Mouse (Mus musculus) kidney, adult 2 months (tissue): ENCODE results near the gene Smdt1. TPM values are rescaled to one million over a fixed set of nuclear protein-coding genes. Genes with fewer than 3 reads are reported as not detected.

Experiments used
- polyA plus RNA-seq: library from polyadenylated mRNA; depleted of rRNA; stranded (reverse); fragments of >200 nt; gene quantifications from 2 replicates; pipeline ENCODE4 v1.2.3, GENCODE M21; 2012; rRNA removed

The Smdt1 gene
- polyA plus RNA-seq, 1 experiment = 376 TPM

Other genes with a start within 250 kb of the Smdt1 start
- 6.9 and 7.5 TPM in 2 replicates for gene Ccdc134, start 211.0 kb upstream of the Smdt1 start, polyA plus RNA-seq
- gene Srebf2, start 191.8 kb upstream of the Smdt1 start, polyA plus RNA-seq = 102 and 118 TPM in 2 replicates
- 0.08 and 0.09 TPM in 2 replicates for gene Shisa8, start 126.1 kb upstream of the Smdt1 start, polyA plus RNA-seq
- gene Tnfrsf13c, start 114.6 kb upstream of the Smdt1 start, polyA plus RNA-seq = 0.24 and 3.5 TPM in 2 replicates
- 2.2 and 2.3 TPM in 2 replicates for gene Cenpm, start 94.2 kb upstream of the Smdt1 start, polyA plus RNA-seq
- gene 1500009C09Rik, start 86.6 kb upstream of the Smdt1 start, polyA plus RNA-seq = 0.20 TPM in 1 of 2 replicates, not detected in the other
- 0.47 and 0.90 TPM in 2 replicates for gene Sept3, start 64.1 kb upstream of the Smdt1 start, polyA plus RNA-seq
- 0.08 TPM in 1 of 2 replicates, not detected in the other for gene Wbp2nl, start 40.0 kb upstream of the Smdt1 start, polyA plus RNA-seq
- gene Naga, start within 50 bp of the Smdt1 start, polyA plus RNA-seq = 200 and 242 TPM in 2 replicates
- gene Pheta2, start within 50 bp of the Smdt1 start, polyA plus RNA-seq = 0.45 and 0.52 TPM in 2 replicates
- gene Ndufa6, start 15.4 kb downstream of the Smdt1 start, polyA plus RNA-seq = 632 and 646 TPM in 2 replicates
- gene Cyp2d22, start 41.3 kb downstream of the Smdt1 start, polyA plus RNA-seq = 60.9 and 74.8 TPM in 2 replicates
- not detected in 2 replicates for gene Cyp2d11, start 55.1 kb downstream of the Smdt1 start, polyA plus RNA-seq
- gene Cyp2d10, start 68.2 kb downstream of the Smdt1 start, polyA plus RNA-seq = 0.22 and 0.33 TPM in 2 replicates
- 29.6 and 49.9 TPM in 2 replicates for gene Cyp2d9, start 94.5 kb downstream of the Smdt1 start, polyA plus RNA-seq
- 54.8 and 67.6 TPM in 2 replicates for gene Cyp2d12, start 216.1 kb downstream of the Smdt1 start, polyA plus RNA-seq